Mouse (Mus musculus) right cerebral cortex, postnatal 14 days (tissue): ENCODE measurements around the gene Olfr1217.
"Not testable (repeated sequence)": the region's sequence is repeated elsewhere in the genome, so short reads cannot be mapped to it uniquely, and the experiment has no call there.

Source experiments
- DNase-seq: peaks from one replicate; pipeline ENCODE4 v3.0.0; 2022

Gene Olfr1217

DNA sequence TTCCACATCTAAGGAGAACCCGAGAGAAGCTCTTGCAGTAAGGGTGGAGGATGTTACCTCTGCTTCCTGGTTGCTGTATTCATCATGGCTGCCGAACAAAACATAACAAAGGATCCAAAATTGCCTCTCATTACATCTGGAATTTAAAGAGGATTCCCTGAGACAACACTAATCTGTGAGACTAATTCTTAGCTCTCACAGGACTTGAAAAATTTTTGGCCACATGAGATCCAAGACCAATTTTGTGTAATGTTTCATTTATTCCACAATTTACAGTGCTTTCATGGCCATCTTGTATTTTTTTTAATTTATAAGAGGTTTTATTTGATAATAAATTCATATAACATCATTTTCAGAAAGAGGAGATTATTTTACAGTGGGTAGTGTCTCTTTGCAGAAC, at the start of gene Olfr1217:
TSS of gene Olfr1217 (minus strand) at position 101 of the 400 bp plus-strand sequence.
- DNase-seq, result no peak

DNA sequence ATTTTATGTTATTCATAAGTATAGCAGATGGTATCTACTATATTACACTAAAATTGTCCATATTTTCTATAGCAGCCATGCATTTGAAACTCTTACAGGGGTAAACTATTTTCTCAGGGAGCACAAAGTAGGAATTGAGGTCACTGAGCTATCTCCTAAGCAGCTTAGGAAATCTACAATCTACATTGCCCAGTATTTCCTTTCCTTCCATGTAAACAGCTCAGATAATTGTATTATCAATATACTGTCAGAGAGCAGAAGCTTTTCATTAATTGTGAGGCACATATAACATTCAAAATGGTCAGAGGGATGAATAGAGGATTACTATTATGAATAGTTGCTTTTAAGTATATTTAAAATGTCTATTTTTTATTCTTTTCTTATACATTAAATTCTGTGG, 49.6 kb upstream of the Olfr1217 start:
- no peak for DNase-seq

- no peak for DNase-seq
Measured at GRCm38 (mm10) chr2:89061087-89061486, 29.2 kb upstream of the Olfr1217 start, which contains the start of gene Olfr1218. Gene Olfr1218, minus strand, starts transcription at chr2:89061187.

- DNase-seq, result not testable (repeated sequence)
Measured at GRCm38 (mm10) chr2:89021436-89021835, 10.4 kb downstream of the Olfr1217 start.

- no peak for DNase-seq
Measured at GRCm38 (mm10) chr2:89018240-89018639, 13.6 kb downstream of the Olfr1217 start, which contains the start of gene Olfr1216. Gene Olfr1216, minus strand, starts transcription at chr2:89018340.

GRCm38 (mm10) chr2:89006873-89007272, 25.0 kb downstream of the Olfr1217 start, which contains the start of gene Olfr1215:
Gene Olfr1215, minus strand, starts transcription at chr2:89006973.
- no peak for DNase-seq

GRCm38 (mm10) chr2:88992553-88992952, 39.3 kb downstream of the Olfr1217 start, which contains the start of gene Olfr1214:
Gene Olfr1214, minus strand, starts transcription at chr2:88992653.
- no peak for DNase-seq

- DNase-seq, result no peak
Measured at GRCm38 (mm10) chr2:88980181-88980580, 51.7 kb downstream of the Olfr1217 start, which contains the start of gene Gm13762. Gene Gm13762, minus strand, starts transcription at chr2:88980281.
